Mouse (Mus musculus): Measurements from ENCODE around the gene Olfr78. TPM values are rescaled to one million over a fixed set of nuclear protein-coding genes. Genes with fewer than 3 reads are reported as not detected.

Olfr78 gene
- polyA plus RNA-seq, 1 experiment, result 1.9 TPM

GRCm38 (mm10) chr7:102718970-102719369 is 40.3 kb downstream of the Olfr78 start, which contains the start of gene Olfr33:
Gene Olfr33, minus strand, starts transcription at chr7:102719070.
- Histone ChIP-seq H3K4me1 (ENCODE audit: control insufficient read depth, insufficient read depth, low read length) (no peaks in the 10 kb centered on the region), H3K36me3 (ENCODE audit: control insufficient read depth, insufficient read depth, low read length) (no peaks in the 10 kb centered on the region), H3K4me3 (ENCODE audit: insufficient read depth, low read depth, low read length) (no peak within 1 kb of the TSS), H3K27ac (ENCODE audit: insufficient read depth, low read depth, low read length) (no peak within 1 kb of the TSS), H3K27me3 (replicated peaks; ENCODE audit: control insufficient read depth, insufficient read depth, low read length) (no peaks in the 10 kb centered on the region)
- 40% methylated on average over 1 of the region's 1 CpGs for WGBS
- TF ChIP-seq POLR2A (IDR thresholded peaks at IDR 0.05; ENCODE audit: low read depth, low read length), result no peak
- TF ChIP-seq CTCF (conservative IDR thresholded peaks at IDR 0.05; ENCODE audit: insufficient read depth, insufficient read length, low read depth, low read length), result no peak
- DNase-seq, result no peak

GRCm38 (mm10) chr7:102701915-102702314 is 57.4 kb downstream of the Olfr78 start, which contains the start of gene Olfr558:
Gene Olfr558, plus strand, starts transcription at chr7:102702215.
- TF ChIP-seq CTCF (conservative IDR thresholded peaks at IDR 0.05; ENCODE audit: insufficient read depth, insufficient read length, low read depth, low read length), result no peak
- no peak for TF ChIP-seq POLR2A (IDR thresholded peaks at IDR 0.05; ENCODE audit: low read depth, low read length)
- Histone ChIP-seq H3K27me3 (replicated peaks; ENCODE audit: control insufficient read depth, insufficient read depth, low read length) (no peaks in the 10 kb centered on the region), H3K4me3 (ENCODE audit: insufficient read depth, low read depth, low read length) (no peak within 1 kb of the TSS)

GRCm38 (mm10) chr7:102698461-102698860 is 60.8 kb downstream of the Olfr78 start:
- H3K4me3 ChIP-seq (ENCODE audit: insufficient read depth, low read depth, low read length), result no peak overlapping the region
- no peaks in the 10 kb centered on the region for H3K4me1 ChIP-seq (ENCODE audit: control insufficient read depth, insufficient read depth, low read length)
- no peak overlapping the region for H3K27ac ChIP-seq (ENCODE audit: insufficient read depth, low read depth, low read length)
- no peaks in the 10 kb centered on the region for H3K27me3 ChIP-seq (replicated peaks; ENCODE audit: control insufficient read depth, insufficient read depth, low read length)
- TF ChIP-seq POLR2A (IDR thresholded peaks at IDR 0.05; ENCODE audit: low read depth, low read length) (no peak), CTCF (conservative IDR thresholded peaks at IDR 0.05; ENCODE audit: insufficient read depth, insufficient read length, low read depth, low read length) (no peak)
- no peaks in the 10 kb centered on the region for H3K36me3 ChIP-seq (ENCODE audit: control insufficient read depth, insufficient read depth, low read length)
- 85% methylated on average over 7 of the region's 7 CpGs for WGBS
- DNase-seq, result no peak

More at GRCm38 (mm10) chr7:102701915-102702314, 57.4 kb downstream of the Olfr78 start, which contains the start of gene Olfr558:
- no peaks in the 10 kb centered on the region for H3K36me3 ChIP-seq (ENCODE audit: control insufficient read depth, insufficient read depth, low read length)
- H3K27ac ChIP-seq (ENCODE audit: insufficient read depth, low read depth, low read length), result no peak within 1 kb of the TSS
- H3K4me1 ChIP-seq (ENCODE audit: control insufficient read depth, insufficient read depth, low read length), result no peaks in the 10 kb centered on the region
- no peak for DNase-seq

GRCm38 (mm10) chr7:102695358-102696125 is 63.7 kb downstream of the Olfr78 start, which contains the start of gene Olfr557:
Gene Olfr557, plus strand, starts transcription at chr7:102695910.
- no peaks in the 10 kb centered on the region for H3K27me3 ChIP-seq (replicated peaks; ENCODE audit: control insufficient read depth, insufficient read depth, low read length)
- H3K36me3 ChIP-seq (ENCODE audit: control insufficient read depth, insufficient read depth, low read length), result no peaks in the 10 kb centered on the region
- TF ChIP-seq POLR2A (IDR thresholded peaks at IDR 0.05; ENCODE audit: low read depth, low read length) (no peak), CTCF (conservative IDR thresholded peaks at IDR 0.05; ENCODE audit: insufficient read depth, insufficient read length, low read depth, low read length) (peak; percentile 84)
- DNase-seq, result peak; percentile 35
- WGBS, result 67% methylated on average over 5 of the region's 5 CpGs
- no peaks in the 10 kb centered on the region for H3K4me1 ChIP-seq (ENCODE audit: control insufficient read depth, insufficient read depth, low read length)
- no peak within 1 kb of the TSS for H3K27ac ChIP-seq (ENCODE audit: insufficient read depth, low read depth, low read length)
- no peak within 1 kb of the TSS for H3K4me3 ChIP-seq (ENCODE audit: insufficient read depth, low read depth, low read length)

Other genes starting within 250 kb of the Olfr78 start
- not detected in 2 replicates for gene Olfr547, start 224.7 kb downstream of the Olfr78 start, polyA plus RNA-seq (2012; rRNA removed)
- not detected in 2 replicates for gene Olfr548-ps1, start 218.6 kb downstream of the Olfr78 start, polyA plus RNA-seq (2012; rRNA removed)
- gene Olfr549, start 209.6 kb downstream of the Olfr78 start, polyA plus RNA-seq (2012; rRNA removed), result not detected in 2 replicates
- gene Trim21, start 194.0 kb downstream of the Olfr78 start, polyA plus RNA-seq (2012; rRNA removed), result 3.7 and 4.5 TPM in 2 replicates
- not detected in 2 replicates for gene Olfr550, start 188.0 kb downstream of the Olfr78 start, polyA plus RNA-seq (2012; rRNA removed)
- not detected in 2 replicates for gene Olfr551, start 167.6 kb downstream of the Olfr78 start, polyA plus RNA-seq (2012; rRNA removed)
- gene Olfr552, start 161.7 kb downstream of the Olfr78 start, polyA plus RNA-seq (2012; rRNA removed), result not detected in 2 replicates
- not detected in 2 replicates for gene Olfr553, start 141.3 kb downstream of the Olfr78 start, polyA plus RNA-seq (2012; rRNA removed)
- not detected in 2 replicates for gene Olfr554, start 121.0 kb downstream of the Olfr78 start, polyA plus RNA-seq (2012; rRNA removed)
- gene Olfr555, start 100.6 kb downstream of the Olfr78 start, polyA plus RNA-seq (2012; rRNA removed), result not detected in 2 replicates
- gene Olfr556, start 94.6 kb downstream of the Olfr78 start, polyA plus RNA-seq (2012; rRNA removed), result not detected in 2 replicates
- gene Trim68, start 72.1 kb downstream of the Olfr78 start, polyA plus RNA-seq (2012; rRNA removed), result 9.7 and 11.7 TPM in 2 replicates
- not detected in 2 replicates for gene Olfr557, start 63.6 kb downstream of the Olfr78 start, polyA plus RNA-seq (2012; rRNA removed)
- 1.9 and 2.6 TPM in 2 replicates for gene Olfr558, start 57.3 kb downstream of the Olfr78 start, polyA plus RNA-seq (2012; rRNA removed)
- not detected in 2 replicates for gene Olfr33, start 40.4 kb downstream of the Olfr78 start, polyA plus RNA-seq (2012; rRNA removed)
- not detected in 2 replicates for gene Olfr559, start 32.0 kb downstream of the Olfr78 start, polyA plus RNA-seq (2012; rRNA removed)
- not detected in 2 replicates for gene Olfr560, start 105 bp downstream of the Olfr78 start, polyA plus RNA-seq (2012; rRNA removed)
- gene Olfr561, start 11.8 kb upstream of the Olfr78 start, polyA plus RNA-seq (2012; rRNA removed), result not detected in 2 replicates
- not detected in 2 replicates for gene Olfr564, start 44.0 kb upstream of the Olfr78 start, polyA plus RNA-seq (2012; rRNA removed)
- not detected in 2 replicates for gene Olfr566, start 99.3 kb upstream of the Olfr78 start, polyA plus RNA-seq (2012; rRNA removed)
- not detected in 2 replicates for gene Olfr568, start 117.7 kb upstream of the Olfr78 start, polyA plus RNA-seq (2012; rRNA removed)
- not detected in 2 replicates for gene Olfr569, start 131.4 kb upstream of the Olfr78 start, polyA plus RNA-seq (2012; rRNA removed)
- gene Olfr570, start 135.1 kb upstream of the Olfr78 start, polyA plus RNA-seq (2012; rRNA removed), result not detected in 2 replicates
- not detected in 2 replicates for gene Olfr571, start 158.1 kb upstream of the Olfr78 start, polyA plus RNA-seq (2012; rRNA removed)
- gene Olfr572, start 164.9 kb upstream of the Olfr78 start, polyA plus RNA-seq (2012; rRNA removed), result not detected in 2 replicates
- gene Olfr573-ps1, start 183.1 kb upstream of the Olfr78 start, polyA plus RNA-seq (2012; rRNA removed), result not detected in 2 replicates
- gene Olfr574, start 189.0 kb upstream of the Olfr78 start, polyA plus RNA-seq (2012; rRNA removed), result not detected in 2 replicates
- not detected in 2 replicates for gene Olfr575, start 199.3 kb upstream of the Olfr78 start, polyA plus RNA-seq (2012; rRNA removed)
- not detected in 2 replicates for gene Olfr576, start 203.2 kb upstream of the Olfr78 start, polyA plus RNA-seq (2012; rRNA removed)
- not detected in 2 replicates for gene Olfr577, start 216.5 kb upstream of the Olfr78 start, polyA plus RNA-seq (2012; rRNA removed)
- gene Olfr578, start 229.9 kb upstream of the Olfr78 start, polyA plus RNA-seq (2012; rRNA removed), result not detected in 2 replicates